Mouse (Mus musculus) ovary, postnatal 14 days (tissue): Measurements from ENCODE around the gene Zfyve26.
"Not testable (repeated sequence)": the region's sequence is repeated elsewhere in the genome, so short reads cannot be mapped to it uniquely, and the experiment has no call there.

ENCODE experiments used
- DNase-seq: peaks from one replicate; pipeline ENCODE4 v3.0.0; 2022; ENCODE audit warnings: low spot score

Gene Zfyve26

DNA sequence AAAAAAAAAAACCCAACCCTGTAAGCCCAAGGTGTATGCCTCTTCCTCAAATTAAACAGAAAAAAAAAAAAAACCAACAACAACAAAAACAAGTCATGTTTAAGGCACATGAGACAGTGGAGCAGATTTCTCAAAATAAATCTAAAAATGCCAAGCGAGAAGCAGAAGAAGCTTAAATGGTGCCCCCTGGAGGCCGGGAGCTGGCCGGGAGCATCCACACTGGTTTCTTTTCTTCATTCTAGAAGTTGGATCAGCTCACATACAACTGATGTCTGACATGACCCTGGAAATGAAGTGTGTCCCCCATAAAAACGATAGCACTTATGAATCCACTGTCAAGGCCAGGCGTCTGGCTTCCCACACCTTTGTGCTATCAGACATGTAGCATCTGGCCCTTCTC, 35.1 kb downstream of the Zfyve26 start:
- DNase-seq, result no peak

DNA sequence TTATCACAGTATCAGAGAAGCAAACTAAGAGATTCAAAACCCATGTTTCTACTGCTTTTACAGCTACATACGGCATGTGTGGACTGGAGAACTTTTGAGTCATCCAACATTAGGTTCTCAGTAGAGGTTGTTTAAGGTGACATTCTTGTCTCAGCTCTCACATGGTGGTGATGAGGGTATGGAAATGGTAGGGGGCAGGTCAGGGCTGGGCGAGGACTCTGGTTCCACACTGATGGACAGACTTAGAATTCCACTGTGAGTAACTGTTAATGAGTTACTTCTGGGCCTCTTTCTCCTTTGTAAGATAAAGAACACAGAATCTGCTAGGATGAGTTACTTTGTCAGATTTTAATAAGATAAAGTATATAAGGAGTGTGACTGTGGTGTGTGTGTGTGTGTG, 36.0 kb downstream of the Zfyve26 start:
- DNase-seq, result no peak

DNA sequence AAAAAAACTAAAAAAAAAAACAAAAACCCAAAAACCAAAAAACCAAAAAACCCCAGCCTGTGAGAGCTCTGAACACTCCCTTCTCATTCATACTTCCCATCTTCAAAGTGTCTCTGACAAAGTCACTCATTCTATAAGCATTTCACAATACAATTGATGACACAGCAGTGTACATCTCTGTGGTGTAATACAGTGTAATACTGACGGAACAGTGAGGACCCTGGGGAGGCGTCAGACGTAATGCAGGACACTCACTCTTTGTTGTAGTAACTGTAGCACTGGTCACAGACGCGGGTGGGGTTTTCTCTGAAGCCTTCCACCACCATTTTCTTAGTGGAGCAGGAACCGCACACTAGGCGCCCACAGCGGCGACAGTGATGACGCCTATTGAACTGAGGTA, 41.1 kb downstream of the Zfyve26 start:
- DNase-seq, result no peak

DNA sequence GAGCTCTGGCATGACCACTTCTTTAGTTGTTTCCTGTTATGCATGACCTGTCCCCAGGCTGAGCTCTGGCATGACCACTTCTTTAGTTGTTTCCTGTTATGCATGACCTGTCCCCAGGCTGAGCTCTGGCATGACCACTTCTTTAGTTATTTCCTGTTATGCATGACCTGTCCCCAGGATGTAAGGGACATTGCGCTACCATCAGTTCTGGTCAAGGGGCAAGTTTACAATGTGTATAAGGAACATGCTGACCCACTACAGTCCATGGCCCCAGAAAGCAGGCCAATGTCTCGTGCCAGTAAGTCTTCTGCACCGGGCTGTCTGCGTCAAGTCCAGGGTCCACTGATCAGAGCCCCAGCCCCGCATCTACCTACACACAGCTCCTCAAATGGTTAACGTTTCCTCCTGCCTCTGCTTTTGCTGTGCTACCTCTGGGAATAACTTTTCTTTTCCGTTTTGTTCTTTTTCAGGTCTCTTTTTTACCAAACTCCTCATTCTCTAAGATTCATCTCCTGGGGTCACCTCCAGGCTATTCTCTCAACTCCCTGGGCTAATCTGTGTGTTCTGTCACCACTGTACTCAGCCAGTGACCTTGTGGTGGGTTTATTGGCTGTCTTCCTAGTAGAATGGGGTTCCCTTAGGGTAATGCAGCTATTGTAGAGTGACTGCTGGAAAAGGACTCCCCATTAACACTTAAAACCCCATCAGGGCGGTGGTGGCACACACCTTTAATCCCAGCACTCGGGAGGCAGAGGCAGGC, 42.6 kb downstream of the Zfyve26 start:
- DNase-seq, result no peak

DNA sequence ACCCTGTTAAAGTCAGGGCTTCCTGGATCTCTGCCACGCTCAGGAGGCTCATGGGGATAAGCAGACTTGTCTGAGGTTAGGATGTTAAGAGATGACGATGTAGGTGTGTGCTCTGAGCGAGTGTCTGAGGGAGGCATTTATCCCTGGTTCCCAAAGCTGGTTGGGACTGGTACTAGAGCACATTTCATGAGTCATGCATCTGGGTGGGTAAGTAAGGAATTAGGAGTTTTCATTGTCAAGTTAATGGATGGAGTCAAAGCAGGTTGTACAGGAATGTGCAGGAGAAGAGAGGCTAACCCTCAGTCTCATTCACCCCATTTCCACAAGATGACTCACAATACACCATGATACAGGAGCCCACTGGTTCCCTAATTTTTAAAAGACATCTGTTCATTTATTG, 48.0 kb downstream of the Zfyve26 start:
- no peak for DNase-seq

DNA sequence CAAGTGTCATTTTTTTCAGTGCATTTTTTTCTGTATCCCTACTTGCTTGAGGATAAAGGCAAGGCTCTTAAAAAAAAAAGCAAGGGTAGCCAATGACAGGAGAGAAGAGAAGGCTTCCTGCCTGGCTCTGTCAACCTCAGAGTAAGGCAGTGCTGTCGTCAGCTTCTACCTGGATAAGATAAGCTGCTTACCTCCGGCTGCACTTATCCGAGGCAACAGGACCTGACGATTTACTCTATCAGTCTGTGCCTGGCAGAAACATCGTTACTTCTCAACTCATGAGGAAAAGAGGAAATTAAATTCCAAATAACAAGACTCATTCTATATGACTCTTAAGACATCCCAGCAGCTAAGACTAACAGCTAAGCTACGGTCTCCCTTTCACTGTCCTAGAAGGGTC, 53.2 kb downstream of the Zfyve26 start:
- DNase-seq, result no peak

DNA sequence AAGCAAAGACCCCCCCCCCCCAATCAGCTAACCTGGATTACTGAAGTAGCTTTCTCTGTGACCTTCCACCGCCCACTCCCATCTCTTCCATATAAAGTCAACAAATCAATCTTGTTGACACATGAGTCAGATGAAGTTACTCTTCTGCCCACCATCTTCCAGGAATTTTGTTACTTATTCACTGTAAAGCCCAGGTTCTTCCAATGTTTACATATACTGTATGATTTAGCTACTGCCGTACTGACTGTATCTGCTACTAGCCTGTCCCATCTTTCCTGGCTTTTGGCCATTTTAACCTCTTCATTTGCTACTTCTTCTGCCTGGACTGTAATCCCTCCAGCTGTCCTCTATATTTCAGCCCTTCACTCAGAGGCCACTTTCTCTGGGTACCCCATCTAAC, 54.1 kb downstream of the Zfyve26 start:
- no peak for DNase-seq

DNA sequence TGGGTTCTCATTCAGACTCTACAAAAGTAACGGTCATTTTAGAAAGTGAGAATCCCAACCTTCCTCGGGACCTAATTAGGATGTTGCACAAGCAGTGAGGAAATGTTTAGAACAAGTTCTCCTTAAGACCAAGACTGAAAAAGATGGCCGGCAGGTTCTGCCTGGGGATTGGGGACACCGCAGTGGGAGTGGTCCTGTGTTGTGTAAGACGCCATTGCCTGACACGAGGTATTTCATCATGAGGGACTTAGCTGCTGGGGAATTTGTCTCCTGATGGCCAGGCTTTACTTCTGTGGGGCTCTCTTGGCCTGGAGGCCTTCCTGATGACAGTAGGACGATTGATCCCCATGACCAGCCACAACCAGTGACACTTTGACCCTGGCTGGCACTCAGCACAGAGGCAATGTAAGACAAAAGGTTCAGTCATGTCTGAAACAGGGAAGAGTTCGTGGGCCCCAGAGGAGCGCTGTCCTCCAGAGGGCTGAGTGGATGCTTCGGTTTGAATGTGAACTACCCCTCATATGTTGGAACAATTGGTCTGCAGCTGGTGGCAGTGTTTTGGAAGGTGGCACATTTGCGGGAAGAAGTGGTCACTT, 60.5 kb downstream of the Zfyve26 start:
- DNase-seq, result no peak

DNA sequence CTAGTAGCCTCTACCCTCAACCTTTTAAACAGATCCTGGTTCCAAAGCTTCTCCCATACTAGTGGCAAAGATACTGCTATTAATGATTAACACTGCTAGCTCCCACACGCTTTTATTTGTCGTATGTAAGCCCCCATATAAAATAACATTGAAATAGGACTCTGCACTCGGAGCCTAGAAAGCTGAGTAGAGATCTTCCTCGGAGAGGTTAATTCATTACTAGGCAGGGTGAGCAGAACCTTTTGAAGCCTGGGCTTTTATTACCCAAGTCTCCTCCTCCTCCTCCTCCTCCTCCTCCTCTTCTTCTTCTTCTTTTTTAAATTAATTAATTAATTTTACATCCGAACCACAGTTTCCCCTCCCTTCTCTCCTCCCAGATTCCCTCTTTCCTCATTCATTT, 78.6 kb downstream of the Zfyve26 start:
- DNase-seq, result no peak

DNA sequence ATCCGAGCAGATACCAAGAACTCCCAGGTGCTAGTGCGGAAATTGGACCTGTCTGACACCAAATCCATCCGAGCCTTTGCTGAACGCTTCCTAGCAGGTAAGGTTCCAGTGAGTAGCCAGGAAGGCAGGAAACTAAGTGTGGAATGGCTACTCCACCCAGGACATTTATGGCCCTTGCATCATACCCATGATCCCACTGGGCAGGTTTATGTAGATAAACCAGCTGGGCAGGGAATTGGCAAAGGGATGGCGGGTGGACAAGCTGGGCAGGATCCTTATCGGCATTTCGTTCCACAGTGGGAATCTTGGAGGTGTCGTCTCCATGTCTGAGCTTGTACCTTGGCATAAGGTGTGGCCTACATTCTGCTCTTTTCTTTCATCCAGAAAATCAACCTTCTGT, 84.7 kb downstream of the Zfyve26 start:
- no peak for DNase-seq

DNA sequence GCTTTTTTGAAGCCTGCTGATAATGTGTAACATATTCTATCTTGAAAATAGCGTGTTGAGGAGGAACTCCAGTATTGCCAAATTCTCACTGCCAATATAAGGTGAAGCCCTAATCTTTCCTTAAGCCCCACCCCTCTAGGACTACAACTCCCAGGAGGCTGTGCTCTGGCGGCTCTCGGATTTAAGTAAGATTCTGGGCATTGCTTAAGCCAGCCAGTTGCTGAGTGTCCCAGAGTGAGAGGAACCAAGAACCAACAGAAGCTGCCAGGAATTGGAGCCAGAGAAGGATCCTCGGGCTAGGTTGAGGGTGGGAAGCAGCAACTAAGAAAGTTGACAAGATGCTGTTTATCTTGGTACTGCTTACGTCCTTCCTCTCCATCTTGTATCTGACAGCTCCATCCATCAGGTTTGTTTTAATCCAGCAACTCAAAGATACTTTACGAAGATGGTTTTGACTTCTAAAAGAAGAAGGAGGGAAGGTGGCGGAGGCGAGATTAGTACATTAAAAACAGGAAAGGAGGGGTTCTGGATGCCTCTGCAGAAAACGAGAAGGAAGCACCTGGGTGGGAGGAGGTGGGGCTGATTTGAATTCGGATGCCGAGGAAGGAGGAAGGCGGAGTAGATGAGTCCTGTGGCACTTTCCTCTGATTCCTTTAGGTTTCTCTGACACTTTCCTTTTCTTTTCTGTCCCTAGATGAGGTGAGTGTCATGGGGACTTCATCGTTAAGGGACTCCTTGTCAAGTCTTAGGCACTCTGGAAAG, 87.2 kb downstream of the Zfyve26 start, which contains the start of gene Rdh12:
Rdh12 (plus strand) TSS at position 212 of the 762 bp plus-strand sequence.
- DNase-seq, result no peak

DNA sequence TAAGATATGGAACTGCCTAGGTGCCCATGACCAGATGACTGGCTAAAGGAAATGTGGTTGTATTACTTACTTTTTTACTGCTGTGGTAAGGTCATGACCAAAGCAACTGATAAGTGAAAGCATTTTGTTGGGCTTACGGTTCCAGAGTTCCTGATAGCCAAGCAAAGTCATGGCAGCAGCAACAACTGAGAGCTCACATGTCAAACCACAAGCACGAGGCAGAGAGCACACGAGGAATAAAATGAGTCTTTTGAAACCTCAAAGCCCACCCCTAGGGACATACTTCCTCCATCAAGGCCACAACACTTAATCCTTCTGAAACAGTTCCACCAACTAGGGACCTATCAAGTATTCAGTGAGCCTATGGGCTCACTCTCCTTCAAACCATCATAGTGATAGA, 94.2 kb downstream of the Zfyve26 start:
- DNase-seq, result no peak

DNA sequence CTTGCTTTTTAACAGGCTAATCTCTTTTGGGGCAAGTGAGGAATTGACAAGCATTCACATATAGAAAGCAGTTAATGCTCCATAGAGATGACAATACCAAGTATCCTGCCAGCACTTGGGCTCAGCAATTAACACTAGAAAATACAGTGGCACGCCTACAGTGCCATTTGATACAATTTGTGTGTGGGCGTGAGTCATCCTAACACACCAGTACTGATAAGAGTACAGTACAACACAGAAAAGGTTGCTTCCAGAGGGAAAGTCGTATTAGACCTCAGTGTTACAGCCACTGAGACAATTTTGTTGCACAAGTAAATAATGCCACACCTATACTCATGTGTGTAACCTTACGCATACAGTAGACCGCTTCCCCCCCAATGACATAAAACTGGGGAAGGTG, 99.0 kb downstream of the Zfyve26 start:
- no peak for DNase-seq

DNA sequence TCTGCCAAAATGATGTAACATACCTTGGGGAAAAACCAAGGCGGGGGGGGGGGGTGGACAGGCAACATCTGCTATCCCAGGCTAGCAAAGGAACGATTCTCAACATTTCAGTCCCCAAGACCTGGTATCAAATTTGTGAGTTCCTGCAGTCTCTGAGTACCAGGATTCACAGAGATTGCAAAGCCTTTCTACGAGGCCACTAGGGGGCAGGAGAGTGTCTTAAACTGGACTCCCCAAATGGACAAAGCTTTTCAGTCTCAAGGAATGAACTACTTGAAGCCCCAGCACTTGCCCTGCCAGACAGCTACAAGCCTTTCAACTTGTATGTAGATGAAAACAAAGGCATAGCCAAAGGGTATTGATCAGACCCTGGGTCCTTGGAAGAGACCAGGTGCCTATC, 102.7 kb downstream of the Zfyve26 start:
- peak; percentile 55 for DNase-seq

DNA sequence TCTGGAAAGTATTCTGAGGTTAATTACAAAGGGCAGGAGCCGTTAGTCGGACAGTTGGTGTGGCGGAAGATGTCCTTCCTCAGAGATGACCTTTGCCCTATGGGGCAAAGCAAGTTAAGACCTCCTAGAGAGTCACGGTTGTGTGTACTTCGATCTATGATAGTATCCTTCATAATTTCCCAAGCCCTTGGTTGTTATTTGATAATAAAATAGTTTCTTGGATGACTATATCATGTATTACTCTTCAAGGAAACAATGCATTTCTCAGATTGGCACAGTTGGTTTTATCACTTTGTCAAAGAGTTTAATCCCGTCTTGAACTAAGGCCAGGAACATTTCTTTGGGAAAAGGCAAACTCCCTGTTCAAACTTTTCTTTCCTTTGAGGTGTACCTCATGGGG, 103.9 kb downstream of the Zfyve26 start, which contains the start of gene Rdh11:
Rdh11 (minus strand) TSS at position 101 of the 400 bp plus-strand sequence.
- no peak for DNase-seq

DNA sequence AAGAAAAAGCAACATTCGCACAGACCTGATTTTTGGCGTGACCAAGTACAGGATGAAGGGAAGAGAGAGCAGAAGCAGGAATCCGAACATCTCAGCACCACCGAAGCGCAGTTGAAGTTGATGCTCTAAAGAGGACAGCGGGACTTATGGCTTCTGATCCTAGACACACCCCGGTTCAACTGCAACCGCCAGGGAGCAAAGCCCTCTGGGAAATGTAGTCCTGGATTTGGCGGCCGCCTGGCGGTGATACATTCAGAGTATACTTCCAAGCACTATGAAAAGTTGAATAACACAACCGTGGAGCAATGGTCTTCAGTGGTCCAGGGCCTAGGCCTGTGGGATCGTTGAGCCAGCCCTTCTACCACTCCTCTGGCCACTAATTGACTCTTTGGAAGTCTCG, 104.4 kb downstream of the Zfyve26 start:
- peak; percentile 56 for DNase-seq

DNA sequence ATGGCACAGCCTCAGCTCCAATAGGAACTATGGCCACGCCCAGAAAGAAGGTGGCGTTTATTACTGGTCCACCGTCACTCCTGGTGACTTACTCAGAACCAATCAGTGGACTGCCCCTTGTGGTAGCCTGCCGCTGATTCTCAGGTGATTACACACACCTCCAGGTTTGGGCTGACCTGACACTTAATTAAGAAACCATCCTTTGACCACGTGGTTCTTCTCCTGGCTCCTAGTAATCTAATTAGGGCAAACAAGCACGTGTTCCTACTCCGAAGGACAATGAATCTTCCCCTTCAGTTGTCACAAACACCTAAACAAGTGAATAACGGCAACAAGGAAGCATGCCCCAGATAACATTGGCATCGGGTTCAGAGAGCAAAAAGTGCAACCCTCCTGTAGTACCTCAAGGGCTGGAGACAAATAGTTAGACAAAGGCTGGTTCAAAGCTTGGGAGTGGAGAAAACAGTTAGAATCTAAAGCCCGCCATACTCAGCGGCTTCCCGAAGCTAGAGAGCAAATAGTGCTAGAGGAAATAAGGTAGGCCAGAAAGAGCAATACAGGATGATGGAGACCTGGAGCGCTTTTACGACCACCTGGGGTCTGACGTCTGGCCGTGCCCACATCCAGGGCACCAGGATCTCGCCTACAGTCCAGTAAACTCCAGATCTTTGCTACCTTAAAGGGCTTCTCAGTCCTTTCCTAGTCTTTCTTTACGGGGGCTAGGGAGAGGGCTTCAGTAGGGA, 105.0 kb downstream of the Zfyve26 start:
- DNase-seq, result no peak

DNA sequence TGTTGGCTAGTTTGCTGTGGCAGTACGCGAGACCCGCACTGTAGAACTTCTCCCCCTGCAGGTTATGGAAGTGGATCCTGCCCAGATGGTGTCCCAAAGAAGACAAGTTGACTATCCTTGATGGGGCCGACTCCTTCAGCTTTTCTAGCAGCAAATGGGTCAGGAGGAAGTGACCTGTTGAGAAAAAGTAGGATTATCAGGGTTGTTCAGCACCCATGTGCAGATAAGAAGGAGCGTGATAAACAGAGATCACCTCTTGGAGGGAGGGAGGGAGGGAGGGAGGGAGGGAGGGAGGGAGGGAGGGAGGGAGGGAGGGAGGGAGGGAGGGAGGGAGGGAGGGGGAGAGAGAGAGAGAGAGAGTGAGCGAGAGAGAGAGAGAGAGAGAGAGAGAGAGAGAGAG, 110.9 kb downstream of the Zfyve26 start:
- not testable (repeated sequence) for DNase-seq
